Mouse (Mus musculus) stomach, embryonic 14.5 days (tissue): ENCODE measurements around the gene Rangrf. TPM values are rescaled to one million over a fixed set of nuclear protein-coding genes. Genes with fewer than 3 reads are reported as not detected.

ENCODE experiments used
- ATAC-seq: fragments of 200-750 bp; cut with Nextera tagmentation; 2 replicates; pipeline ENCODE4 v1.8.0; 2017; ENCODE audit warnings: low read depth, moderate TSS enrichment; ENCODE audit not compliant: insufficient number of reproducible peaks, insufficient read depth, low FRiP score
- H3K27ac ChIP-seq: fragments of 300-500 bp; sonication (generic); 2 replicates; pipeline ENCODE4 v1.5.1; 2014; ENCODE audit warnings: mild to moderate bottlenecking, low read length, moderate library complexity, mixed read lengths
- H3K27me3 ChIP-seq: fragments of 300-500 bp; sonication (generic); 2 replicates; pipeline ENCODE4 v1.6.1; 2014; ENCODE audit warnings: low read length, control low read depth, mixed read lengths; ENCODE audit not compliant: control insufficient read depth, insufficient read depth
- H3K36me3 ChIP-seq: fragments of 300-500 bp; sonication (generic); 2 replicates; pipeline ENCODE4 v1.6.1; 2014; ENCODE audit warnings: mild to moderate bottlenecking, control low read depth, low read length, moderate library complexity, mixed read lengths; ENCODE audit not compliant: control insufficient read depth, insufficient read depth
- H3K4me1 ChIP-seq: fragments of 300-500 bp; sonication (generic); 2 replicates; pipeline ENCODE4 v1.6.1; 2014; ENCODE audit warnings: low read length, control low read depth, mixed read lengths; ENCODE audit not compliant: control insufficient read depth, insufficient read depth
- H3K4me2 ChIP-seq: fragments of 300-500 bp; sonication (generic); replicated peaks from 2 replicates; pipeline ENCODE4 v1.6.1; 2014; ENCODE audit warnings: low read depth, low read length, control low read depth
- H3K4me3 ChIP-seq: fragments of 300-500 bp; sonication (generic); 2 replicates; pipeline ENCODE4 v1.5.1; 2014; ENCODE audit warnings: low read depth, low read length, control low read depth
- H3K9ac ChIP-seq: fragments of 300-500 bp; sonication (generic); replicated peaks from 2 replicates; pipeline ENCODE4 v1.6.1; 2014; ENCODE audit warnings: low read depth, mild to moderate bottlenecking, control low read depth, low read length, moderate library complexity, mixed read lengths
- H3K9me3 ChIP-seq: fragments of 300-500 bp; sonication (generic); 2 replicates; pipeline ENCODE4 v1.6.1; 2016; ENCODE audit warnings: low read depth, low read length, control low read depth; ENCODE audit not compliant: control insufficient read depth
- WGBS: fragments of 180-500 bp; shearing (Covaris S2); extraction: QIAGEN DNeasy Blood & Tissue Kit; methylation state at CpG from one replicate; pipeline ENCODE4 v1.1.7; 2014; 5-methylcytosine and 5-hydroxymethylcytosine counted together
- polyA plus RNA-seq: library from polyadenylated mRNA; unstranded; fragments of >200 nt; fragmentation: Nextera tagmentation; extraction: Ambion mirVana; gene quantifications from 2 replicates; pipeline ENCODE4 v1.2.1, GENCODE M21; 2014

The Rangrf gene
- polyA plus RNA-seq, 1 experiment from 2014 or later = 63.6 TPM

- H3K9me3 ChIP-seq = no peaks in the 10 kb centered on the region
- no peak overlapping the region for H3K27ac ChIP-seq
- H3K4me3 ChIP-seq = no peak overlapping the region
- 61% methylated on average over 3 of the region's 3 CpGs for WGBS
- H3K9ac ChIP-seq = no peak overlapping the region
- no peaks in the 10 kb centered on the region for H3K36me3 ChIP-seq
- H3K4me2 ChIP-seq = no peak overlapping the region
- H3K27me3 ChIP-seq = no peaks in the 10 kb centered on the region
- no peaks in the 10 kb centered on the region for H3K4me1 ChIP-seq
- no peak for ATAC-seq
Observed at GRCm38 (mm10) chr11:68961596-68961995, 13.4 kb downstream of the Rangrf start.

DNA sequence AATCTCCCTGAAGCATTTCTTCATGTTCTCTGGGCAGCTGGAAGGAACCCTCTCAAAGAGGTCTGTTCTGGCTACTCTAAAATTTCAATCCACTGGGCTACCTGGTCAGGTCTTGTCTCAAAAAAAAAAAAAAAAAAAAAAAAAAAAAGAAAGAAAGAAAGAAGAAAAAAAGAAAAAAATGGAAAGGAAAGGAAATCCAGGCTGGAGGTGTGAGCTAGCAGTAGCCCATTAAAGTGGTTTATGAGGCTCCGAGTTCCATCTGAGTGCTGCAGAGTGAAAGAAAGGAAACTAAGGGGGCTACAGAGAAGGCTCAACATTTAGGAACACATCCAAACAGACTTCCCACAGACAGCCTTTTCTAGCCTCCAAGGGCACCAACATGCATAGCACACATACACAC, 17.0 kb downstream of the Rangrf start:
- Histone ChIP-seq H3K4me2 (no peak overlapping the region), H3K36me3 (no peaks in the 10 kb centered on the region), H3K9ac (no peak overlapping the region), H3K4me3 (no peak overlapping the region), H3K27ac (no peak overlapping the region), H3K27me3 (no peaks in the 10 kb centered on the region), H3K4me1 (no peaks in the 10 kb centered on the region), H3K9me3 (no peaks in the 10 kb centered on the region)
- 89% methylated on average over 1 of the region's 1 CpGs for WGBS
- ATAC-seq = no peak

GRCm38 (mm10) chr11:68957308-68957707, 17.7 kb downstream of the Rangrf start, which contains the start of gene Arhgef15:
Gene Arhgef15, minus strand, starts transcription at chr11:68957480.
- H3K4me1 ChIP-seq = no peaks in the 10 kb centered on the region
- H3K4me2 ChIP-seq = no peak within 1 kb of the TSS
- H3K27me3 ChIP-seq = no peaks in the 10 kb centered on the region
- ATAC-seq = no peak
- peak within 1 kb of the TSS; percentile 9; the same call in 1 of the 2 replicates for H3K4me3 ChIP-seq
- H3K9ac ChIP-seq = no peak within 1 kb of the TSS
- no peaks in the 10 kb centered on the region for H3K9me3 ChIP-seq
- 42% methylated on average over 8 of the region's 8 CpGs for WGBS
- peak within 1 kb of the TSS; percentile 39; the same call in 1 of the 2 replicates for H3K27ac ChIP-seq
- H3K36me3 ChIP-seq = no peaks in the 10 kb centered on the region

DNA sequence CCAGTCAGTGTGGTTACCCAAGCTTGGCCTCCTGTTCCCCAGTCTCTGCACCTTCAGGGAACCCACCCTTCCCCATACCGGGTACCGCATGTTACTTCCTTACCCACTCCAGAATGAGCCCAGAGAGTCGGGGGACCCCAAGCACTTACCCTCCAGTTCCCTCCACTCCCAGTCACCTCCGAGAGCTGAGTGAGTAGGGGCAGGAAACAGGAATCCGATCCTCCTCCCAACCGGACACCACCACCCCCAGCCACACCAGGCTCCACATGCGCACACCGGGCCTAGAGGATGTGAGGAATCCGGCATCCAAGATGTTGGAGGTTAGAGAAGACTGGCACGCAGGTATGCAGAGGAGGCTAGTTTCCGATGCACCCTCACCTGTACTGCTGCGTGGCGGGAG, 18.3 kb downstream of the Rangrf start:
- no peaks in the 10 kb centered on the region for H3K36me3 ChIP-seq
- no peaks in the 10 kb centered on the region for H3K27me3 ChIP-seq
- no peaks in the 10 kb centered on the region for H3K9me3 ChIP-seq
- 29% methylated on average over 13 of the region's 13 CpGs for WGBS
- peak overlapping the region; percentile 39; the same call in 1 of the 2 replicates for H3K27ac ChIP-seq
- no peaks in the 10 kb centered on the region for H3K4me1 ChIP-seq
- H3K9ac ChIP-seq = no peak overlapping the region
- no peak for ATAC-seq
- H3K4me3 ChIP-seq = peak overlapping the region; percentile 9; the same call in 1 of the 2 replicates
- H3K4me2 ChIP-seq = no peak overlapping the region

DNA sequence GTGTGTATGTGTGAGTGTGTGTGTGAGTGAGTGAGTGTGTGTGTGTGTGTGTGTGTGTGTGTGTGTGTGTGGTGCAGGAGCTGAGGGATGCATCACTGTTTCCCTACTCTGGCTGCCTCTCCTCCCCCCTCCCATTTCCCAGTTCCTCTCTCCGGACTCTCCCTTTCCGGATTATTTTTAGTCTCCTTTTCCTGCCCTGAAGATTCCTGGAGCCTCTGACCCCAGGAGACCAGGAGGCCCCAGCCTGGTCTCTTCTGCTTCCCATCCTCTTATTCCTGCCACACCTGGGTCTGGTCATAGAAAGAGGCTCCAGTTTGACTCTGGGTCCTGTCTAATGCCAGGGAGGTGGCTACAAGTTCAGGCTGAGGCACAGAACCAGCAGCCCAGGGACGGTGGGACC, 18.9 kb downstream of the Rangrf start:
- no peak overlapping the region for H3K4me2 ChIP-seq
- H3K27ac ChIP-seq = peak overlapping the region; percentile 15; the same call in 1 of the 2 replicates
- H3K4me3 ChIP-seq = no peak overlapping the region
- no peak overlapping the region for H3K9ac ChIP-seq
- no peaks in the 10 kb centered on the region for H3K36me3 ChIP-seq
- H3K27me3 ChIP-seq = no peaks in the 10 kb centered on the region
- no peak for ATAC-seq
- H3K4me1 ChIP-seq = no peaks in the 10 kb centered on the region
- WGBS = 37% methylated on average over 3 of the region's 3 CpGs
- H3K9me3 ChIP-seq = no peaks in the 10 kb centered on the region

GRCm38 (mm10) chr11:68955473-68955872, 19.5 kb downstream of the Rangrf start:
- H3K9me3 ChIP-seq = no peaks in the 10 kb centered on the region
- H3K27me3 ChIP-seq = no peaks in the 10 kb centered on the region
- H3K36me3 ChIP-seq = no peaks in the 10 kb centered on the region
- no peak overlapping the region for H3K9ac ChIP-seq
- H3K27ac ChIP-seq = no peak overlapping the region
- H3K4me2 ChIP-seq = peak overlapping the region; percentile 44
- peak; percentile 33; the same call in 1 of the 2 replicates for ATAC-seq
- H3K4me1 ChIP-seq = no peaks in the 10 kb centered on the region
- peak overlapping the region; percentile 25; the same call in 1 of the 2 replicates for H3K4me3 ChIP-seq
- 71% methylated on average over 5 of the region's 5 CpGs for WGBS

- peak overlapping the region; percentile 44 for H3K4me2 ChIP-seq
- H3K9ac ChIP-seq = no peak overlapping the region
- no peaks in the 10 kb centered on the region for H3K36me3 ChIP-seq
- no peak for ATAC-seq
- H3K27me3 ChIP-seq = no peaks in the 10 kb centered on the region
- no peaks in the 10 kb centered on the region for H3K9me3 ChIP-seq
- 2% methylated on average over 17 of the region's 17 CpGs for WGBS
- no peak overlapping the region for H3K27ac ChIP-seq
- H3K4me3 ChIP-seq = peak overlapping the region; percentile 25
- H3K4me1 ChIP-seq = no peaks in the 10 kb centered on the region
Observed at GRCm38 (mm10) chr11:68954408-68954807, 20.6 kb downstream of the Rangrf start.

DNA sequence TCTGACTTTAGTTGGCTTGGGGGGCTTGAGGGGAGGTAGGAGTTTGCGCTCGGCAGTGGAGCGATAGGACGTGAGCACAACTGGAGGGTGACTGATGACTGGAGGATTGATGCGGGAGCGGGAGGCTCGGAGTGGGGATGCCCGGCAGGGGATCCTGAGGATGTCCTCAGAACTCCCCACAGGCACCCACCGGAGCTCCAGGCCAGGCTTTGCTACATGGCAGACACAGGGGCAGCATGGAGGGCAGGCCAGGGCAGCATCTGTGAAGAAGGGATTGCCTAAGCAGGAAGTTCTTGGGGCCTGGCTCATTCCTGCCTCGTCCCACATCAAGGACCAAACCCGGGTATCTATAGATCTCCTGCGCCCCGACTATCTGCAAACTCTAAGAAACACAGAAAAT, 21.1 kb downstream of the Rangrf start:
- H3K4me1 ChIP-seq = no peaks in the 10 kb centered on the region
- H3K9ac ChIP-seq = no peak overlapping the region
- H3K9me3 ChIP-seq = no peaks in the 10 kb centered on the region
- no peak for ATAC-seq
- 18% methylated on average over 13 of the region's 13 CpGs for WGBS
- H3K4me2 ChIP-seq = peak overlapping the region; percentile 44
- no peak overlapping the region for H3K27ac ChIP-seq
- no peaks in the 10 kb centered on the region for H3K27me3 ChIP-seq
- H3K36me3 ChIP-seq = no peaks in the 10 kb centered on the region
- H3K4me3 ChIP-seq = peak overlapping the region; percentile 25; the same call in 1 of the 2 replicates

DNA sequence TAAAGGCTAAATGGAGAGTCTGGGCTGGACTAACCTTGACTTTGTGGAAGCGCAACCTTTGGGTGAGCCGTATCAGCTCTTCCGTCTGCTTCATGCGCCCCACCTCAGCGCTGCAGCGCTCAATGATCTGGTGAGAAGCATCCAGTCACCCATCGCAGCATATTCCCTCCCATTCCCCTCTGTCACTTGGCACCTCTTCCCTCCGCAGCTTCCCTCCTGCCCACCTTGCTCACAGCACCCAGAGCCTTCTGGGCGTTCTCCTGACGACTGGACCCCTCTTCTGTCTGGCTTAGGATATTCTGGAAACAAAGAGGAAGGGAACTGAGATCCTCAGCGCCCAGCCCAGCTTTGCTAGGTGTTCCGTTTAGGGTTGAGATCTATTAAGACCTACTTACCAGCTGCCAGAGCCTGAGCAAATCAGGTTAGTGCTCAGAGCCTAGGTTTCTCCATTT, 27.4 kb downstream of the Rangrf start:
- Histone ChIP-seq H3K4me1 (0 out of 2 replicates have a peak, but pooled peaks cover 8% of the 10 kb centered on the region), H3K27me3 (no peaks in the 10 kb centered on the region), H3K9ac (no peak overlapping the region), H3K9me3 (no peaks in the 10 kb centered on the region), H3K4me3 (peak overlapping the region; percentile 17; the same call in 1 of the 2 replicates), H3K36me3 (no peaks in the 10 kb centered on the region), H3K27ac (no peak overlapping the region), H3K4me2 (peak overlapping the region; percentile 31; the same call in 1 of the 2 replicates)
- 6% methylated on average over 12 of the region's 12 CpGs for WGBS
- no peak for ATAC-seq
